Mouse (Mus musculus): ENCODE measurements around the gene Phactr2. TPM values are rescaled to one million over a fixed set of nuclear protein-coding genes. Genes with fewer than 3 reads are reported as not detected.

The Phactr2 gene
- polyA plus RNA-seq, 1 experiment from 2014 or later, result 24.0 TPM

GRCm38 (mm10) chr10:13189881-13190280 lies 284.3 kb downstream of the Phactr2 start:
- no peak for ATAC-seq (replicated peaks; ENCODE audit: insufficient number of reproducible peaks, low FRiP score, low TSS enrichment, low read depth)
- no peaks in the 10 kb centered on the region for H3K4me1 ChIP-seq (ENCODE audit: control insufficient read depth, insufficient read depth, low read length)
- H3K27ac ChIP-seq (replicated peaks; ENCODE audit: low read depth, low read length), result no peak overlapping the region
- no peaks in the 10 kb centered on the region for H3K27me3 ChIP-seq (ENCODE audit: control insufficient read depth, insufficient read depth, low read length)
- H3K36me3 ChIP-seq (replicated peaks; ENCODE audit: control insufficient read depth, insufficient read depth, low read depth, low read length), result no peaks in the 10 kb centered on the region
- no peak overlapping the region for H3K4me2 ChIP-seq (ENCODE audit: low read depth, low read length)
- no peak overlapping the region for H3K4me3 ChIP-seq (ENCODE audit: low read depth, low read length)
- H3K9ac ChIP-seq (replicated peaks; ENCODE audit: low read length), result no peak overlapping the region
- no peak for DNase-seq (ENCODE audit: low spot score)
- no peaks in the 10 kb centered on the region for H3K9me3 ChIP-seq (replicated peaks; ENCODE audit: control insufficient read depth, low read length)
- 79% methylated on average over 5 of the region's 5 CpGs for WGBS

- no peak for DNase-seq (ENCODE audit: low spot score)
- Histone ChIP-seq H3K36me3 (replicated peaks; ENCODE audit: control insufficient read depth, insufficient read depth, low read depth, low read length) (peaks cover 6% of the 10 kb centered on the region; the same call in 1 of the 2 replicates), H3K27ac (replicated peaks; ENCODE audit: low read depth, low read length) (no peak overlapping the region), H3K4me3 (ENCODE audit: low read depth, low read length) (no peak overlapping the region), H3K9ac (replicated peaks; ENCODE audit: low read length) (no peak overlapping the region), H3K9me3 (replicated peaks; ENCODE audit: control insufficient read depth, low read length) (no peaks in the 10 kb centered on the region), H3K27me3 (ENCODE audit: control insufficient read depth, insufficient read depth, low read length) (no peaks in the 10 kb centered on the region), H3K4me2 (ENCODE audit: low read depth, low read length) (no peak overlapping the region), H3K4me1 (ENCODE audit: control insufficient read depth, insufficient read depth, low read length) (no peaks in the 10 kb centered on the region)
- WGBS, result 90% methylated on average over 3 of the region's 3 CpGs
- no peak for ATAC-seq (replicated peaks; ENCODE audit: insufficient number of reproducible peaks, low FRiP score, low TSS enrichment, low read depth)
These were observed 287.5 kb downstream of the Phactr2 start for GRCm38 (mm10) chr10:13186754-13187153.

GRCm38 (mm10) chr10:13184170-13184766 lies 289.9 kb downstream of the Phactr2 start:
- Histone ChIP-seq H3K9me3 (replicated peaks; ENCODE audit: control insufficient read depth, low read length) (no peaks in the 10 kb centered on the region), H3K27ac (replicated peaks; ENCODE audit: low read depth, low read length) (no peak overlapping the region), H3K4me2 (ENCODE audit: low read depth, low read length) (no peak overlapping the region), H3K27me3 (ENCODE audit: control insufficient read depth, insufficient read depth, low read length) (no peaks in the 10 kb centered on the region), H3K4me1 (ENCODE audit: control insufficient read depth, insufficient read depth, low read length) (no peaks in the 10 kb centered on the region), H3K9ac (replicated peaks; ENCODE audit: low read length) (no peak overlapping the region), H3K4me3 (ENCODE audit: low read depth, low read length) (no peak overlapping the region), H3K36me3 (replicated peaks; ENCODE audit: control insufficient read depth, insufficient read depth, low read depth, low read length) (peaks cover 6% of the 10 kb centered on the region; the same call in 1 of the 2 replicates)
- ATAC-seq (replicated peaks; ENCODE audit: insufficient number of reproducible peaks, low FRiP score, low TSS enrichment, low read depth) (no peak), DNase-seq (ENCODE audit: low spot score) (no peak)
- 88% methylated on average over 4 of the region's 4 CpGs for WGBS

GRCm38 (mm10) chr10:13180211-13180610 lies 294.0 kb downstream of the Phactr2 start:
- H3K9ac ChIP-seq (replicated peaks; ENCODE audit: low read length), result no peak overlapping the region
- H3K36me3 ChIP-seq (replicated peaks; ENCODE audit: control insufficient read depth, insufficient read depth, low read depth, low read length), result peaks cover 8% of the 10 kb centered on the region; the same call in 1 of the 2 replicates
- ATAC-seq (replicated peaks; ENCODE audit: insufficient number of reproducible peaks, low FRiP score, low TSS enrichment, low read depth) (no peak), DNase-seq (ENCODE audit: low spot score) (no peak)
- no peaks in the 10 kb centered on the region for H3K9me3 ChIP-seq (replicated peaks; ENCODE audit: control insufficient read depth, low read length)
- no peak overlapping the region for H3K27ac ChIP-seq (replicated peaks; ENCODE audit: low read depth, low read length)
- H3K4me3 ChIP-seq (ENCODE audit: low read depth, low read length), result no peak overlapping the region
- 86% methylated on average over 7 of the region's 7 CpGs for WGBS
- no peaks in the 10 kb centered on the region for H3K27me3 ChIP-seq (ENCODE audit: control insufficient read depth, insufficient read depth, low read length)
- no peak overlapping the region for H3K4me2 ChIP-seq (ENCODE audit: low read depth, low read length)
- no peaks in the 10 kb centered on the region for H3K4me1 ChIP-seq (ENCODE audit: control insufficient read depth, insufficient read depth, low read length)

GRCm38 (mm10) chr10:13177973-13178624 lies 296.1 kb downstream of the Phactr2 start, which contains the start of gene Zc2hc1b:
TSS of gene Zc2hc1b (minus strand) at chr10:13178023.
- no peak within 1 kb of the TSS for H3K4me3 ChIP-seq (ENCODE audit: low read depth, low read length)
- ATAC-seq (replicated peaks; ENCODE audit: insufficient number of reproducible peaks, low FRiP score, low TSS enrichment, low read depth), result no peak
- no peak within 1 kb of the TSS for H3K4me2 ChIP-seq (ENCODE audit: low read depth, low read length)
- H3K36me3 ChIP-seq (replicated peaks; ENCODE audit: control insufficient read depth, insufficient read depth, low read depth, low read length), result peaks cover 8% of the 10 kb centered on the region; the same call in 1 of the 2 replicates
- no peak within 1 kb of the TSS for H3K9ac ChIP-seq (replicated peaks; ENCODE audit: low read length)
- WGBS, result 73% methylated on average over 7 of the region's 7 CpGs
- H3K27me3 ChIP-seq (ENCODE audit: control insufficient read depth, insufficient read depth, low read length), result no peaks in the 10 kb centered on the region
- no peaks in the 10 kb centered on the region for H3K9me3 ChIP-seq (replicated peaks; ENCODE audit: control insufficient read depth, low read length)
- H3K27ac ChIP-seq (replicated peaks; ENCODE audit: low read depth, low read length), result no peak within 1 kb of the TSS
- H3K4me1 ChIP-seq (ENCODE audit: control insufficient read depth, insufficient read depth, low read length), result no peaks in the 10 kb centered on the region
- no peak for DNase-seq (ENCODE audit: low spot score)

- H3K4me1 ChIP-seq (ENCODE audit: control insufficient read depth, insufficient read depth, low read length), result peaks cover 3% of the 10 kb centered on the region; the same call in 1 of the 2 replicates
- 90% methylated on average over 7 of the region's 7 CpGs for WGBS
- no peak overlapping the region for H3K4me3 ChIP-seq (ENCODE audit: low read depth, low read length)
- H3K36me3 ChIP-seq (replicated peaks; ENCODE audit: control insufficient read depth, insufficient read depth, low read depth, low read length), result peaks cover 3% of the 10 kb centered on the region; the same call in 1 of the 2 replicates
- no peak overlapping the region for H3K4me2 ChIP-seq (ENCODE audit: low read depth, low read length)
- no peaks in the 10 kb centered on the region for H3K27me3 ChIP-seq (ENCODE audit: control insufficient read depth, insufficient read depth, low read length)
- no peak overlapping the region for H3K27ac ChIP-seq (replicated peaks; ENCODE audit: low read depth, low read length)
- ATAC-seq (replicated peaks; ENCODE audit: insufficient number of reproducible peaks, low FRiP score, low TSS enrichment, low read depth) (no peak), DNase-seq (ENCODE audit: low spot score) (no peak)
- no peak overlapping the region for H3K9ac ChIP-seq (replicated peaks; ENCODE audit: low read length)
- no peaks in the 10 kb centered on the region for H3K9me3 ChIP-seq (replicated peaks; ENCODE audit: control insufficient read depth, low read length)
These were observed 298.3 kb downstream of the Phactr2 start for GRCm38 (mm10) chr10:13175866-13176265.

- Histone ChIP-seq H3K27me3 (ENCODE audit: control insufficient read depth, insufficient read depth, low read length) (no peaks in the 10 kb centered on the region), H3K27ac (replicated peaks; ENCODE audit: low read depth, low read length) (peak overlapping the region; percentile 56; the same call in 1 of the 2 replicates), H3K4me3 (ENCODE audit: low read depth, low read length) (no peak overlapping the region), H3K9me3 (replicated peaks; ENCODE audit: control insufficient read depth, low read length) (no peaks in the 10 kb centered on the region), H3K4me2 (ENCODE audit: low read depth, low read length) (no peak overlapping the region), H3K36me3 (replicated peaks; ENCODE audit: control insufficient read depth, insufficient read depth, low read depth, low read length) (no peaks in the 10 kb centered on the region), H3K9ac (replicated peaks; ENCODE audit: low read length) (no peak overlapping the region), H3K4me1 (ENCODE audit: control insufficient read depth, insufficient read depth, low read length) (peaks cover 3% of the 10 kb centered on the region)
- 37% methylated on average over 10 of the region's 10 CpGs for WGBS
- ATAC-seq (replicated peaks; ENCODE audit: insufficient number of reproducible peaks, low FRiP score, low TSS enrichment, low read depth) (no peak), DNase-seq (ENCODE audit: low spot score) (peak; percentile 41)
These were observed 301.4 kb downstream of the Phactr2 start for GRCm38 (mm10) chr10:13172798-13173221.

GRCm38 (mm10) chr10:13171461-13171860 lies 302.8 kb downstream of the Phactr2 start:
- Histone ChIP-seq H3K4me1 (ENCODE audit: control insufficient read depth, insufficient read depth, low read length) (peaks cover 3% of the 10 kb centered on the region), H3K27me3 (ENCODE audit: control insufficient read depth, insufficient read depth, low read length) (no peaks in the 10 kb centered on the region)

More at GRCm38 (mm10) chr10:13171461-13171860, 302.8 kb downstream of the Phactr2 start:
- Histone ChIP-seq H3K9me3 (replicated peaks; ENCODE audit: control insufficient read depth, low read length) (no peaks in the 10 kb centered on the region), H3K4me2 (ENCODE audit: low read depth, low read length) (no peak overlapping the region), H3K9ac (replicated peaks; ENCODE audit: low read length) (no peak overlapping the region), H3K36me3 (replicated peaks; ENCODE audit: control insufficient read depth, insufficient read depth, low read depth, low read length) (no peaks in the 10 kb centered on the region), H3K27ac (replicated peaks; ENCODE audit: low read depth, low read length) (no peak overlapping the region), H3K4me3 (ENCODE audit: low read depth, low read length) (no peak overlapping the region)
- WGBS, result 43% methylated on average over 2 of the region's 2 CpGs
- ATAC-seq (replicated peaks; ENCODE audit: insufficient number of reproducible peaks, low FRiP score, low TSS enrichment, low read depth), result no peak
- DNase-seq (ENCODE audit: low spot score), result no peak
